Mouse (Mus musculus): Measurements from ENCODE around the gene Kcnma1.

DNA sequence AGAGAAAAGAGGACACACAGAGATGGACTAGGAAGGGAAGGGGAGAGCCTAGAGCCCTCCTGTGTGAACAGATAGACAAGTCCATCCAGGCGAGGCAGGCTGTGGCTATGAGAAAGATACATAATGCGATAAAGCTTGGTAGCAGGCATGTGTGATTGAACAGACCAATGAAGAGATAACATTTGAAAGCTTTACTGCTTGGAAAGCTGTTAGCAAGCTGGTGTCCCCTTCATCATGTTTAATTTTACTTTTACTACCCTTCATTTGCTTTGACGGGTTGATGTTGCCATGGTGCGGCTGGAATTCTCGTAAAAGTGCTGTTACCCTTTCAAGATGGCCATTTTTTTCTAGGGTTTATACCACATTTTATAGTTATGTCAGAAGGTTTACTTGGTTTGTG is 769.8 kb downstream of the Kcnma1 start:
- no peak for TF ChIP-seq NELFE (IDR thresholded peaks at IDR 0.05; ENCODE audit: low read depth, low read length)
- no peak for TF ChIP-seq E2F4 (IDR thresholded peaks at IDR 0.05; ENCODE audit: borderline replicate concordance, low read depth, low read length)
- no peak for TF ChIP-seq POLR2A (IDR thresholded peaks at IDR 0.05; ENCODE audit: control insufficient read depth in 1 of 2, insufficient read depth in 1 of 2, low read depth in 1 of 2, low read length in 2 of 2, poor library complexity in 1 of 2)
- TF ChIP-seq CTCF (IDR thresholded peaks at IDR 0.05 in 2 of 3, conservative IDR thresholded peaks at IDR 0.05 in 1 of 3; ENCODE audit: control insufficient read depth in 1 of 3, insufficient read depth in 1 of 3, low read depth in 2 of 3, low read length in 3 of 3, poor library complexity in 1 of 3, severe bottlenecking in 1 of 3), result no peak
- no peak for TF ChIP-seq MAX (IDR thresholded peaks at IDR 0.05; ENCODE audit: low read length)
- TF ChIP-seq RCOR1 (IDR thresholded peaks at IDR 0.05; ENCODE audit: low read depth, low read length), result no peak

All from MEL (cell line).